In the genomic region with DNA sequence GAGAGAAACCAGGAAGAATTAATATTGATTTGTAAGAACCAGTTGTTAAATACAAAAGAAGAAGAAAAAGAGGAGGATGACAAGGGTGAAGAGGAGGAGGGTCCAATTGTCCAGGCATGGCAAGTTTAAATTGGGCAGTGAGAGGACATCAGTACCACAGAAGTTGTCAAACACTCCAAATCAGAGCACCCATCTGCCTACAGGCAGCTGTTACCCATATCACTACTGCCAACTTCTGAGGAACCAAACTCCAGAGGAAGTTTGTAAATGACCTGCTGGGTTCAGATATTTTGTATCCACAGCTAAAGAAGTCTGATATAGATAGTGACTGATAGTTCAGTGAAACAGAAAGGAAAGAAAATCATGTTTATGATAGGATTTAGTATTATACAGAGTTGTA, we compare ENCODE assay signal across 27 mouse cellular contexts.
"Had no signal": no experiment of that assay in that cellular context is flagged by ENCODE, and none has a peak within 500 bp of the region (broad histone marks: within the 10 kb centered on the region; RNA-seq: fewer than 3 reads in every experiment).

No protein-coding gene starts in this region.

- H3K27me3 ChIP-seq: limb, embryonic 12.5 days; limb, embryonic 13.5 days; limb, embryonic 15.5 days; liver, embryonic 12.5 days; liver, embryonic 13.5 days; liver, embryonic 15.5 days; lung, embryonic 15.5 days; megakaryocyte, embryonic 14.5 days; midbrain, embryonic 12.5 days; midbrain, embryonic 13.5 days; midbrain, embryonic 15.5 days; neural tube, embryonic 12.5 days had no signal

- H3K36me3 ChIP-seq: limb, embryonic 10.5 days; limb, embryonic 12.5 days; limb, embryonic 13.5 days; limb, embryonic 15.5 days; liver, embryonic 12.5 days; liver, embryonic 13.5 days; liver, embryonic 15.5 days; lung, embryonic 15.5 days; midbrain, embryonic 10.5 days; midbrain, embryonic 12.5 days; midbrain, embryonic 13.5 days; midbrain, embryonic 15.5 days; neural tube, embryonic 12.5 days had no signal

- H3K4me2 ChIP-seq: limb, embryonic 12.5 days; limb, embryonic 13.5 days; limb, embryonic 15.5 days; liver, embryonic 11.5 days; liver, embryonic 12.5 days; liver, embryonic 13.5 days; liver, embryonic 15.5 days; lung, embryonic 14.5 days; lung, embryonic 15.5 days; midbrain, embryonic 11.5 days; midbrain, embryonic 12.5 days; midbrain, embryonic 13.5 days; midbrain, embryonic 15.5 days; neural tube, embryonic 12.5 days had no signal

- DNase-seq: left cerebral cortex, postnatal 4 days; liver; liver, embryonic 13.5 days; liver, postnatal 0 days; lung, adult 18-20 months; lung, adult 2 months; lung, embryonic 14.5 days; lung, postnatal 10 days; lung, postnatal 14 days; lung, postnatal 36 days; lung, postnatal 4 days; midbrain, embryonic 14.5 days had no signal

- H3K4me3 ChIP-seq: limb, embryonic 10.5 days; limb, embryonic 12.5 days; limb, embryonic 13.5 days; limb, embryonic 15.5 days; liver, embryonic 12.5 days; liver, embryonic 13.5 days; liver, embryonic 15.5 days; lung, embryonic 15.5 days; megakaryocyte, embryonic 14.5 days; midbrain, embryonic 10.5 days; midbrain, embryonic 12.5 days; midbrain, embryonic 13.5 days; midbrain, embryonic 15.5 days; neural tube, embryonic 12.5 days had no signal
